Mouse (Mus musculus) forelimb bud, embryonic 11.5 days (tissue): ENCODE measurements around the gene Cdh6.

Experiments
- DNase-seq: peaks from one replicate; pipeline ENCODE4 v3.0.0-alpha.2; 2012; ENCODE audit warnings: low read depth, low spot score

Cdh6 gene

DNA sequence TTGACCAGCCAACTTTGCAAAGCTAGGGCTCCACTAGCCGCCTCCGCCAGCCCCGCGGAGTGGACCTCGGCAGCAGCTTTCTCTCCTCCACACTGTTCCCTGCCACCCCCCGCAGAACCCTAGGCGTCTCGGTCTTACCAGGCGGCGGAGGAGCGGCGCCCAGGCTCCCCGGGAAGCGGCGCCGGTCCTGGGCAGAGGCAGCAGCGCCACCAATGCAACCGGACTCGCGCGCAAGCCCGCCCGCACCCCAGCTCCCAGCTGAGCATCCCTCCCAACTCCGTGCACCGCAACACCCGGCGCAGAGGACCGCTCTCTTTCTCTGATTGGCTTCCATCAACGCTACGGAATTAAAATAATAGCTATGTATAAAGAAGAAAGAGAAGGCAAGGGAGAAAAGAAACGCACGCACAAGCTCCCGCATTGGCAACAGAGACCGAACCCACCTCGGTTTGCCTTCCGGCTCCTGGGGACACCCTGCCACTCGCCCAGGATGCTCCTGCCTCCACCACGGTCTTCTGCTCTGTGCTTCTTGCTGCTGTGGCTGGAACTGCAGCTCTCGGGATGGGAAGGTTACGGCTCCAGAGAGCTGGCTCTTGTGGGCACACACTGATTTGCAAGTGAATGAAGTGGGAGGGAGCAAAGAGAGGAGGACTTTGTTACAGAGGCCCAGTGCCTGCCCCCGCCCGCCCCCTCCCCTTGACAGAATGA lies at the start of gene Cdh6:
Cdh6 (minus strand) TSS at position 605 of the 708 bp plus-strand sequence.
- peak; percentile 69 for DNase-seq

- DNase-seq = no peak
Observed at GRCm38 (mm10) chr15:13219727-13220454, 46.4 kb upstream of the Cdh6 start.

- no peak for DNase-seq
Observed at GRCm38 (mm10) chr15:13217800-13218199, 44.3 kb upstream of the Cdh6 start.

GRCm38 (mm10) chr15:13217161-13217560 lies 43.7 kb upstream of the Cdh6 start:
- DNase-seq = no peak

GRCm38 (mm10) chr15:13212956-13213355 lies 39.5 kb upstream of the Cdh6 start:
- DNase-seq = no peak

DNA sequence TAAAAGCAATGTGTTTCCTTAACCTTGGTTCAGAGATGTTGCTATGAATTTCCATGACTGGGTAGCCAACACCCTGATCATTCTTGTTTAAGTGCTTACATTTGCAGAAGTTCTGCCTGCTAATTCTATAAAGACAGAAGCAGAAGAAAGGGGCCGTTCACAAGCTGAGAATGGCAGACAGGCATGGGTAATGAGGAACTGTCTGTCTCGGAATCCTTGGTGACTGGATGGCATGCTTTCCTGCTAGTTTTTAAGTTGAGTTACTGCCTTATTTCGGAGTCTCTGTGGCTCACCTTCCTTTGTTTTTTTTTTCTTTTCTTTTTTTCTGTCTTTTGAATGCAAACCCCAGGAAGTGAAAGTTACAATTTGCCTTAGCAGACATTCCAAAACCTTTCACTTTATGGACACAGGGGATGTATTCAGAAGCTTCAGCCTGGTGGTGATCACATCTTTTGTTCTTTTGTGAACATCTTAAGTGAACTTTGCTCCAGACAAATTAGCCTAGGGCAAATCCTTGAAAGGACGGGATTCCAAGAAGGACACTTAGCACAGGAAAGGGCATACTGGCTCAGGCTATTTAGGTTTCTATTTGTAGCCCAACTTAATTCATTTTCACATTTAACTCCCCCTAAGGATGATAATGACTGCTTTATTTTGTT lies 38.7 kb upstream of the Cdh6 start:
- DNase-seq = no peak

- no peak for DNase-seq
Observed at GRCm38 (mm10) chr15:13210186-13210585, 36.7 kb upstream of the Cdh6 start.

DNA sequence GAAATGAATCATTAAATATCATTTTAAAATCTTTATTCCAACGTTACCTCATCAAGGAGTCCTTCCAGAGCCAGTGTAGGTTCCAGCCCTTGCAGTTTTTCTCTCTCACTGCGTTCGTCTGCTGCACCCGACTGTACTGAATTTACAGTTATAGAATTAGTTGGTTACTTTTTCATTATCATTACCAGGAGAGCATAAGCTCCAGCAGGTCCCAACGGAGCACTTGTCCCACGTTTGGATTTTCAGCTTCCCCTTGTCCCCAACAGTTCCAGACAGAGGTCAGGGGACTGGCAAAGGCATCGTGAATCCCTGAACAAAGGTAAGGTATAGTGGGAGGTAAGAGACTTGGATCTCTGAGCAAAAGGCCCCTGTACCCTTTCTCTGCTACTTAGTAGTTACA lies 35.2 kb upstream of the Cdh6 start:
- DNase-seq = no peak

DNA sequence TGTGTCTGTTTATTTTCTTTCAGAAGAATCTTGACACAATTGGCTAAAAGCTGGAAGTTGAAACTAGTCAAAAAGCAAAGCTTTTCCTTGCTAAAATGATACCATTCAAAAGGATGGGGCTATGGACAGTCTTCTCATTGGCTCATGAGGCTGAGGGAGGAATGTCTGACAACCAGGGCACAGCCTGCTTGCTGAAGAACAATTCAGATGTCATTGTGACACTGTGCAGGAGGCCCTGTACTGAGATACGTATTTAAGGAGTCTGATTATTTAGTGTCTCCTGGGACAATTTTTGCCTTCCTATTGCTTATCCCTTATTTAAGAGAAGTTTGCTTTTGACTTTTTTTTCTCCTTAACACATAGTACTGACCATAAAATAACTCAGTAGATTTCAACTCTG lies 22.8 kb upstream of the Cdh6 start:
- no peak for DNase-seq

- no peak for DNase-seq
Observed at GRCm38 (mm10) chr15:13194048-13194447, 20.6 kb upstream of the Cdh6 start.

DNA sequence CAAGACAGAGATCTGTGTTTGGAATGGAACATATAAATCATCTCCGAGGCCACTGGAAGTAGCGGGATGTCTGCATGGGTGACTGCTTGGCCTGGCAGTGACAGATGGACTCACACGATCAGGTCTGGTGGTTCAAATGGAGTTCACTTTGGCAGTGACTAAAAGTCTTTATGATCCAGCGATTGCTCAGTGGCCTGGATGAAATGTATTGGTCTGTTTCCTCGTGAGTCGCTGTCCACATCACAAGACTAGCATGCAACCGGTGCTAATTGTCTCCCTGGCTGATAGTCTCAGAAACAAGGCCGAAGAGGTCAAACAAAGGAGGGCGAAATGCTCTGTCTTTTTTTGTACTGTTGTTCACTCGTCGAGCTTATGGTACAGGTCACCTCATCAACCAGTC lies 19.6 kb upstream of the Cdh6 start:
- no peak for DNase-seq

DNA sequence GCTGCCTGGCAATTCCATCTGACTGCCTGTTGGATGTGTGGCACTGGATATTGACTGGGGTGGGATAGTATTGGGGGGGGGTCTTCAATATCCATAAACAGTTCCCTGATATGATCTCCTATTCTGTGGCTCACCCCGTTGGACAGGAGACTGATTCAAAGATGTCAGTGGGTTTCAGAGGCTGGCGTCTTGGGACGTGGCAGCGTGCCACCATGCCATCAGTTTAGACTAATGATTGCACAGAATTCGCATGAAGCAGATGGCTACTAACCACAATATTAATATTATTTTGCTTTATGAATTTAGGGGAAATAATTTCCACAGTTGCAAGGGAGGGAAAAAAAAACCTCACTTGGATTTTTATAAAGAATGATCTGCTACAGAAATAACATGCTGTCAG lies 10.2 kb upstream of the Cdh6 start:
- DNase-seq = no peak

- DNase-seq = no peak
Observed at GRCm38 (mm10) chr15:13181430-13181829, 8.0 kb upstream of the Cdh6 start.

- DNase-seq = peak; percentile 16
Observed at GRCm38 (mm10) chr15:13181014-13181413, 7.5 kb upstream of the Cdh6 start.

- DNase-seq = peak; percentile 9
Observed at GRCm38 (mm10) chr15:13175978-13176377, 2.5 kb upstream of the Cdh6 start.

DNA sequence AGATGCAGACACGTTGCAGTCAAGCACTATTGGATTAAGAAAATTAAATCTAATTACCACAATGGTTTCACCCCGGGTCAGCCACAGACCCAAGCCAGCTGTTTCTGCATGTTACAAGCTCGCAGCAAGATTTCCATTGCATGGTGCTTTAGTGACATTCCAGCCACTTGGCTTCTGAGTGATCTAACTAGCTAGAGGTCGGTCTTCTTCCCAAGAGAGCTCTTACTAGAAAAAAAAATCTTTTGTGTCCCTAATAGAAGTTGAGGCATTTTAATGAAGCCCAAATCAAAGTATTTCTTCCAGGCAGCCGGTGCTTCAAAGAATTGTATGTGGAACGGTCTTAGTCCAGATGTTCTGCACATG lies 1.1 kb upstream of the Cdh6 start:
- DNase-seq = peak; percentile 28

GRCm38 (mm10) chr15:13173840-13174617 lies 554 bp upstream of the Cdh6 start:
- peak; percentile 2 for DNase-seq

GRCm38 (mm10) chr15:13172365-13173070 lies 957 bp downstream of the Cdh6 start:
- peak; percentile 54 for DNase-seq

- DNase-seq = peak; percentile 30
Observed at GRCm38 (mm10) chr15:13171486-13172364, 1.8 kb downstream of the Cdh6 start.
